Mouse (Mus musculus) forebrain, embryonic 11.5 days (tissue): ENCODE measurements at regions not wholly inside any gene's neighbourhood (a gene's known extent, or its start where the extent isn't known, plus 50 kb on each side); places are given as distances from the start of the nearest gene placed in this dataset.

ENCODE experiments used
- ATAC-seq: fragments of 200-750 bp; cut with Nextera tagmentation; replicated peaks from 2 replicates; pipeline ENCODE4 v1.8.0; 2017; ENCODE audit warnings: moderate TSS enrichment; ENCODE audit not compliant: low FRiP score
- DNase-seq: peaks from one replicate; pipeline ENCODE4 v3.0.0-alpha.2; 2017; ENCODE audit warnings: low spot score
- H3K27ac ChIP-seq: fragments of 300-500 bp; sonication (generic); 2 replicates; pipeline ENCODE4 v1.5.1; 2014; ENCODE audit warnings: low read depth, low read length
- H3K27me3 ChIP-seq: fragments of 300-500 bp; sonication (generic); 2 replicates; pipeline ENCODE4 v1.6.1; 2014; ENCODE audit warnings: mild to moderate bottlenecking, low read length, mixed read lengths; ENCODE audit not compliant: control insufficient read depth, insufficient read depth
- H3K36me3 ChIP-seq: fragments of 300-500 bp; sonication (generic); 2 replicates; pipeline ENCODE4 v1.6.1; 2014; ENCODE audit warnings: mild to moderate bottlenecking, low read length, moderate library complexity, mixed read lengths; ENCODE audit not compliant: control insufficient read depth, insufficient read depth
- H3K4me1 ChIP-seq: fragments of 300-500 bp; sonication (generic); replicated peaks from 2 replicates; pipeline ENCODE4 v1.6.1; 2014; ENCODE audit warnings: low read length, mixed read lengths; ENCODE audit not compliant: control insufficient read depth, insufficient read depth
- H3K4me2 ChIP-seq: fragments of 300-500 bp; sonication (generic); 2 replicates; pipeline ENCODE4 v1.6.1; 2014; ENCODE audit warnings: low read depth, mild to moderate bottlenecking, low read length, moderate library complexity, mixed read lengths; ENCODE audit not compliant: severe bottlenecking
- H3K4me3 ChIP-seq: fragments of 300-500 bp; sonication (generic); 2 replicates; pipeline ENCODE4 v1.5.1; 2014; ENCODE audit warnings: low read depth, low read length
- H3K9ac ChIP-seq: fragments of 300-500 bp; sonication (generic); 2 replicates; pipeline ENCODE4 v1.6.1; 2014; ENCODE audit warnings: low read length
- H3K9me3 ChIP-seq: fragments of 300-500 bp; sonication (generic); 2 replicates; pipeline ENCODE4 v1.6.1; 2016; ENCODE audit warnings: low read length, mixed read lengths; ENCODE audit not compliant: control insufficient read depth
- WGBS: fragments of 180-500 bp; shearing (Covaris S2); extraction: QIAGEN DNeasy Blood & Tissue Kit; methylation state at CpG from one replicate; pipeline ENCODE4 v1.1.7; 2014; 5-methylcytosine and 5-hydroxymethylcytosine counted together

- 62% methylated on average over 5 of the region's 5 CpGs for WGBS
- no peak for DNase-seq
Observed at GRCm38 (mm10) chr13:102544359-102545165, 148.8 kb upstream of the Cd180 start.

DNA sequence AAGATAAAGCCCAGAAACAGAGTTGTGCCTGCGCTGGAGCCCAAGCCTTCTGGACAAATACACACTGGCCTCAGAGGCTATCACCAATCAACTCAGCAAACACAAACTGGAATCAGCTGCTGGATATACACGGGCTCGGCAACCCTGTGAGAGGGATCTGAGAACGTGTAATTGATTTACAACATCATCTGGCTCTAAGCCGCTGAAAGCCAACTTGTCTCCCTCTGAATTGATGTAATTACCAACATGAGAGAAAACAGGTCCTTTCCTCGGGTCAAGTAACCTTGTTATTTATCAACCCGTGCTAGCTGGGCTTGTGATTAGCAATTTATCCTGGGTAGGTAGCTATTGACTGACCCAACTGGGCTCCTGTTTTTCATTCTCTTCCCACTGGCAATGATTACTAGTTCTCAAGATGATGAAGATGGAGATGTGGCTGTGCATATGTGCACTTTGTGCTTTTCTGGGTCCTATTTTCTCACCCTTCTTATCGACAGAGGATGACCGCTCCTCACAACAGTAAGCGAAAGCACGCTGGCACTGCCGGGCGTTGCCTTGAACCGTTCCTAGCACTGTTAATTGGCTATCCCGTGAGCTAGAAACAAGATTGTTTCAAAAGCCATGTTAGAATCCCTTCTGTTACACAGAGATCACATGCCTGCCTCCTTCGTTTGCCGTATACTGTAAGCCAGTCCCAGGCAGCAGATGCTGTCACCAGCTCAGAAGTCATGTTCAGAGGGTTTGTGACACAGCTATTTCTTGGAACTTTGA, 147.3 kb upstream of the Cd180 start:
- Histone ChIP-seq H3K27me3 (no peaks in the 10 kb centered on the region), H3K9ac (no peak overlapping the region), H3K4me1 (0 out of 2 replicates have a peak, but pooled peaks cover 3% of the 10 kb centered on the region), H3K9me3 (no peaks in the 10 kb centered on the region), H3K27ac (no peak overlapping the region), H3K36me3 (no peaks in the 10 kb centered on the region), H3K4me3 (no peak overlapping the region), H3K4me2 (no peak overlapping the region)
- DNase-seq (no peak), ATAC-seq (no peak)
- 70% methylated on average over 17 of the region's 17 CpGs for WGBS

More at GRCm38 (mm10) chr13:102544359-102545165, 148.8 kb upstream of the Cd180 start:
- ATAC-seq = no peak
- Histone ChIP-seq H3K9ac (no peak overlapping the region), H3K4me1 (0 out of 2 replicates have a peak, but pooled peaks cover 3% of the 10 kb centered on the region), H3K27ac (no peak overlapping the region), H3K9me3 (no peaks in the 10 kb centered on the region), H3K27me3 (no peaks in the 10 kb centered on the region), H3K4me3 (no peak overlapping the region), H3K36me3 (no peaks in the 10 kb centered on the region), H3K4me2 (no peak overlapping the region)

GRCm38 (mm10) chr13:102548252-102548651, 145.1 kb upstream of the Cd180 start:
- ATAC-seq = peak; percentile 37; the same call in 1 of the 2 replicates
- Histone ChIP-seq H3K4me2 (no peak overlapping the region), H3K9me3 (no peaks in the 10 kb centered on the region), H3K27ac (no peak overlapping the region), H3K4me3 (no peak overlapping the region), H3K27me3 (no peaks in the 10 kb centered on the region), H3K9ac (no peak overlapping the region), H3K4me1 (0 out of 2 replicates have a peak, but pooled peaks cover 3% of the 10 kb centered on the region), H3K36me3 (no peaks in the 10 kb centered on the region)
- no peak for DNase-seq
- 39% methylated on average over 6 of the region's 6 CpGs for WGBS

- no peak overlapping the region for H3K9ac ChIP-seq
- no peaks in the 10 kb centered on the region for H3K9me3 ChIP-seq
- H3K4me1 ChIP-seq = no peaks in the 10 kb centered on the region
- no peaks in the 10 kb centered on the region for H3K27me3 ChIP-seq
- no peak overlapping the region for H3K27ac ChIP-seq
- no peaks in the 10 kb centered on the region for H3K36me3 ChIP-seq
- ATAC-seq (no peak), DNase-seq (no peak)
- H3K4me2 ChIP-seq = no peak overlapping the region
- no peak overlapping the region for H3K4me3 ChIP-seq
- WGBS = 84% methylated on average over 3 of the region's 3 CpGs
Observed at GRCm38 (mm10) chr13:102566846-102567572, 126.3 kb upstream of the Cd180 start.

DNA sequence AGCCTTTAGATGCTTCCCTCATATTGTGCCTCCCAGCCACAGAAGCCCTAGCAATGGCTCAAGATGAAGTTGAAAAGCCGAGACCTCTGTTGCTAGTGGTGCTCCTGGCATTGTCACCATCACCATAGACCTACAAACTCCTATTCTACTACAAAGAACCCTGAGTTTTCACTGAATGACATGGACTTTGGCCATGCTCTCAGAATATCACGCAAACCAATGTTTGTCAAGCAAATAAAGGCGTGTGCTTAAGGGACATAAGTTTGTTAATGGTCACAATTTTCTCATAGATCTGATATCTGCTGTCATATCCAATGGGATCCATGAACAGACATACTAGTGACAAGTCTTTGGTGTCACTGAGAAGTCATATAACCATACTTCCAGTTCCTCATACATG, 123.8 kb upstream of the Cd180 start:
- no peaks in the 10 kb centered on the region for H3K9me3 ChIP-seq
- H3K27me3 ChIP-seq = no peaks in the 10 kb centered on the region
- WGBS = 92% methylated on average over 3 of the region's 3 CpGs
- H3K4me2 ChIP-seq = no peak overlapping the region
- H3K27ac ChIP-seq = no peak overlapping the region
- H3K4me1 ChIP-seq = no peaks in the 10 kb centered on the region
- DNase-seq (no peak), ATAC-seq (no peak)
- H3K9ac ChIP-seq = no peak overlapping the region
- no peaks in the 10 kb centered on the region for H3K36me3 ChIP-seq
- H3K4me3 ChIP-seq = no peak overlapping the region

DNA sequence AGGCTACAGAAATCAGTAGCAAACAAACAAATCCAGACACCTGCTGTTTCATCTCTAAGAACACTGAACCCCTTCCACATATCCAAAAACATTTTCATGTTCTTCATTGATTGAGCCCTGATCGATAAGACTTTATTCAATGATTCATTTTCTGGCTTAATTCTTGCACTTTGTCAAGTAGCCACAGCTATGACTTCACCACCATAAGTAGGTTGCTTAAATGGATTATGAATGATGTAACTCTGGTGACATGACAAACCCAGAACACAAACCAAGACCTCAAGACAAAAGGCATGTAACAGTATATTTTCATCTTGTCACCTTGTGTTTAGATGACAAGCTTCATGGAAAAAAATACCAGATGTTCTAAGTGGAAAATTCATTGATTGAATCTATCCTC, 123.1 kb upstream of the Cd180 start:
- WGBS = 92% methylated on average over 1 of the region's 1 CpGs

GRCm38 (mm10) chr13:102573286-102573921, 120.0 kb upstream of the Cd180 start:
- H3K9ac ChIP-seq = no peak overlapping the region
- H3K27ac ChIP-seq = no peak overlapping the region
- H3K4me1 ChIP-seq = no peaks in the 10 kb centered on the region
- ATAC-seq (0 out of 2 replicates have a peak, but pooled peaks have one; percentile 42), DNase-seq (no peak)
- H3K9me3 ChIP-seq = no peaks in the 10 kb centered on the region
- no peak overlapping the region for H3K4me3 ChIP-seq
- H3K4me2 ChIP-seq = no peak overlapping the region
- H3K27me3 ChIP-seq = no peaks in the 10 kb centered on the region
- no peaks in the 10 kb centered on the region for H3K36me3 ChIP-seq
- WGBS = 47% methylated on average over 5 of the region's 5 CpGs

More for the DNA sequence above, 123.1 kb upstream of the Cd180 start:
- Histone ChIP-seq H3K4me2 (no peak overlapping the region), H3K36me3 (no peaks in the 10 kb centered on the region), H3K27me3 (no peaks in the 10 kb centered on the region), H3K9ac (no peak overlapping the region), H3K4me1 (no peaks in the 10 kb centered on the region), H3K27ac (no peak overlapping the region), H3K9me3 (no peaks in the 10 kb centered on the region), H3K4me3 (no peak overlapping the region)
- ATAC-seq (no peak), DNase-seq (no peak)
